ENCODE assay signal across 21 mouse cellular contexts in the genomic region with DNA sequence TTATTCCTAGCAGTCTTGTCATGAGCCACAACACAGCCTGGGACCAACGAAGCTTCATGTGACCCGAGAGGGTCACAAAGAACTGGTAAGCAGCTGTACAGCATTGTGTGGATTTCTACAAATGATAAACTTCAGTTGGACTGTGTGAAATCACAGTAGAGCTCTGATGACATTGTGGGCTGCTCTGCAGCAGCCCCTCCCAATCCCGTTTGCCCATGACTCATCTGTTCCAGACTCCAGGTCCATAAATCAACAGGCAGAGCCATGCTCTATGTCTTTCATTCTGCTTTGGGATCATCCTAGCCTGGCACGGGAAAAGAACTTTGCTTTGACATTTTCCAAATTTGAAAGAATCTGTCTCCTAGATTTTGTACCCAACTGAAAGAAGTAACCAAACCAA. TPM values are rescaled to one million over a fixed set of nuclear protein-coding genes. Genes with fewer than 3 reads are reported as not detected.
DNase-seq lines count a peak whose midpoint lies in the region; ATAC-seq and TF ChIP-seq lines count a peak whose summit lies in the region.
"Had no signal": no experiment of that assay in that cellular context is flagged by ENCODE, and none has a peak within 500 bp of the region (broad histone marks: within the 10 kb centered on the region; RNA-seq: fewer than 3 reads in every experiment).

No protein-coding gene starts in this region.

- no peaks in the 10 kb centered on the region for H3K27me3 ChIP-seq in stomach, postnatal 0 days (ENCODE audit: control insufficient read depth, insufficient read depth, low read length)
- no peaks in the 10 kb centered on the region for H3K27me3 ChIP-seq in forebrain, embryonic 15.5 days
- H3K27me3 ChIP-seq: liver, embryonic 15.5 days; neural tube, embryonic 12.5 days had no signal

- 0 out of 2 replicates have a peak, but pooled peaks cover 2% of the 10 kb centered on the region for H3K4me1 ChIP-seq in stomach, postnatal 0 days (replicated peaks; ENCODE audit: control insufficient read depth, insufficient read depth)
- H3K4me1 ChIP-seq in forebrain, embryonic 15.5 days: 0 out of 2 replicates have a peak, but pooled peaks cover 7% of the 10 kb centered on the region

- peak; percentile 26; the same call in 1 of the 2 replicates for ATAC-seq in stomach, postnatal 0 days (ENCODE audit: low FRiP score, low TSS enrichment)
- ATAC-seq in forebrain, embryonic 15.5 days (replicated peaks): no peak
- ATAC-seq: CD4-positive, CD25-positive, alpha-beta regulatory T cell, adult 4 months; forebrain, postnatal 0 days; intestine, embryonic 16.5 days had no signal

- H3K4me3 ChIP-seq in stomach, postnatal 0 days (ENCODE audit: low read depth, low read length): no peak overlapping the region
- no peak overlapping the region for H3K4me3 ChIP-seq in forebrain, embryonic 15.5 days
- H3K4me3 ChIP-seq: embryonic facial prominence, embryonic 10.5 days; hindbrain, embryonic 13.5 days; limb, embryonic 13.5 days; liver, embryonic 15.5 days; midbrain, embryonic 10.5 days; neural tube, embryonic 12.5 days had no signal

- H3K4me2 ChIP-seq in stomach, postnatal 0 days (replicated peaks; ENCODE audit: low read depth): no peak overlapping the region
- H3K4me2 ChIP-seq in forebrain, embryonic 15.5 days (replicated peaks): no peak overlapping the region
- H3K4me2 ChIP-seq: hindbrain, embryonic 13.5 days; limb, embryonic 13.5 days; liver, embryonic 15.5 days; neural tube, embryonic 12.5 days had no signal

- no peaks in the 10 kb centered on the region for H3K9me3 ChIP-seq in stomach, postnatal 0 days (ENCODE audit: control insufficient read depth, low read length)
- H3K9me3 ChIP-seq in forebrain, embryonic 15.5 days: no peaks in the 10 kb centered on the region
- H3K9me3 ChIP-seq: embryonic facial prominence, embryonic 10.5 days; G1E; hindbrain, embryonic 13.5 days; limb, embryonic 13.5 days; liver, embryonic 15.5 days; neural tube, embryonic 12.5 days had no signal

- H3K9ac ChIP-seq in stomach, postnatal 0 days (ENCODE audit: low read length): no peak overlapping the region
- no peak overlapping the region for H3K9ac ChIP-seq in forebrain, embryonic 15.5 days (replicated peaks)
- H3K9ac ChIP-seq: forebrain, postnatal 0 days; hindbrain, embryonic 13.5 days; limb, embryonic 13.5 days; liver, embryonic 15.5 days; neural tube, embryonic 12.5 days had no signal

- H3K36me3 ChIP-seq in stomach, postnatal 0 days (ENCODE audit: control insufficient read depth, insufficient read depth, low read length): no peaks in the 10 kb centered on the region
- H3K36me3 ChIP-seq in forebrain, embryonic 15.5 days: no peaks in the 10 kb centered on the region
- H3K36me3 ChIP-seq: embryonic facial prominence, embryonic 10.5 days; G1E; hindbrain, embryonic 13.5 days; limb, embryonic 13.5 days; liver, embryonic 15.5 days; midbrain, embryonic 10.5 days; neural tube, embryonic 12.5 days had no signal

- no peak for TF ChIP-seq EP300 in stomach, postnatal 0 days (optimal IDR thresholded peaks at IDR 0.05)

- no peak for TF ChIP-seq CTCF in stomach, postnatal 0 days (IDR thresholded peaks at IDR 0.05; ENCODE audit: low read depth)

- no peak overlapping the region for H3K27ac ChIP-seq in stomach, postnatal 0 days (replicated peaks)
- H3K27ac ChIP-seq in forebrain, embryonic 15.5 days (replicated peaks): no peak overlapping the region
- H3K27ac ChIP-seq: embryonic facial prominence, embryonic 10.5 days; hindbrain, embryonic 13.5 days; limb, embryonic 13.5 days; liver, embryonic 15.5 days; midbrain, embryonic 10.5 days; neural tube, embryonic 12.5 days had no signal

- 26% methylated on average over 4 of the region's 4 CpGs for WGBS in stomach, postnatal 0 days
- 73% methylated on average over 4 of the region's 4 CpGs for WGBS in forebrain, embryonic 15.5 days

- peak; percentile 20 for DNase-seq in kidney, postnatal 14 days
- no peak for DNase-seq in kidney, postnatal 25 days
- DNase-seq in MN1 (ENCODE audit: low spot score): peak; percentile 82
- peak; percentile 72 for DNase-seq in adrenal gland, postnatal 14 days
- DNase-seq in stomach, postnatal 0 days (ENCODE audit: low spot score): no peak
- DNase-seq in cerebellum, adult 8-10 months: no peak
- DNase-seq: cerebellum, postnatal 36 days; forebrain, postnatal 0 days; kidney, postnatal 10 days; layer of hippocampus, adult 9-11 months; thymus, postnatal 25 days had no signal

RNA-seq across cellular contexts. Expression of gene Lrrc49, which starts 4.7 kb away (rescaled TPM):
- total RNA-seq in adrenal gland, postnatal 14 days (2021): 21.0 and 24.2 TPM in 2 replicates
- 10.2 and 10.5 TPM in 2 replicates for polyA plus RNA-seq in stomach, postnatal 0 days (2015; fragmentation: Nextera tagmentation; extraction: Ambion mirVana)
- 65.7 and 69.5 TPM in 2 replicates for polyA plus RNA-seq in forebrain, embryonic 15.5 days (2015; fragmentation: Nextera tagmentation; extraction: Ambion mirVana)

RNA-seq across cellular contexts. Expression of gene Larp6, which starts 20.2 kb away (rescaled TPM):
- total RNA-seq in adrenal gland, postnatal 14 days (2021): 2.3 and 2.7 TPM in 2 replicates
- 1.4 and 1.8 TPM in 2 replicates for polyA plus RNA-seq in stomach, postnatal 0 days (2015; fragmentation: Nextera tagmentation; extraction: Ambion mirVana)
- polyA plus RNA-seq in forebrain, embryonic 15.5 days (2015; fragmentation: Nextera tagmentation; extraction: Ambion mirVana): 7.4 and 8.7 TPM in 2 replicates
- total RNA-seq: G1E had no signal
- polyA plus RNA-seq: CD4-positive, CD25-positive, alpha-beta regulatory T cell, adult 4 months; G1E had no signal

Comparison
In these comparisons a context has a peak if more than half of its experiments do, and no peak if none do; other contexts are left out.
1. DNase-seq: peak in kidney, postnatal 14 days (single experiment), MN1 (single experiment) and adrenal gland, postnatal 14 days (single experiment); none in kidney, postnatal 25 days (0 of 2), stomach, postnatal 0 days (single experiment) and cerebellum, adult 8-10 months (single experiment).